Mouse (Mus musculus) heart, embryonic 12.5 days (tissue): ENCODE data around the gene S100a2. TPM values are rescaled to one million over a fixed set of nuclear protein-coding genes. Genes with fewer than 3 reads are reported as not detected.

Experiments used
- ATAC-seq: fragments of 200-750 bp; cut with Nextera tagmentation; 2 replicates; pipeline ENCODE4 v1.8.0; 2017; ENCODE audit warnings: moderate TSS enrichment, moderate library complexity; ENCODE audit not compliant: insufficient number of reproducible peaks, low FRiP score
- H3K27ac ChIP-seq: fragments of 300-500 bp; sonication (generic); 2 replicates; pipeline ENCODE4 v1.5.1; 2016; ENCODE audit warnings: mild to moderate bottlenecking, moderate library complexity; ENCODE audit not compliant: poor library complexity, severe bottlenecking
- H3K27me3 ChIP-seq: fragments of 300-500 bp; sonication (generic); replicated peaks from 2 replicates; pipeline ENCODE4 v1.6.1; 2016; ENCODE audit warnings: mild to moderate bottlenecking, moderate library complexity
- H3K36me3 ChIP-seq: fragments of 300-500 bp; sonication (generic); 2 replicates; pipeline ENCODE4 v1.6.1; 2016; ENCODE audit warnings: mild to moderate bottlenecking, moderate library complexity
- H3K4me1 ChIP-seq: fragments of 300-500 bp; sonication (generic); replicated peaks from 2 replicates; pipeline ENCODE4 v1.6.1; 2016; ENCODE audit warnings: mild to moderate bottlenecking
- H3K4me2 ChIP-seq: fragments of 300-500 bp; sonication (generic); 2 replicates; pipeline ENCODE4 v1.6.1; 2016; ENCODE audit warnings: mild to moderate bottlenecking, moderate library complexity
- H3K4me3 ChIP-seq: fragments of 300-500 bp; sonication (generic); 2 replicates; pipeline ENCODE4 v1.5.1; 2016; ENCODE audit warnings: mild to moderate bottlenecking
- H3K9ac ChIP-seq: fragments of 300-500 bp; sonication (generic); 2 replicates; pipeline ENCODE4 v1.6.1; 2016; ENCODE audit warnings: mild to moderate bottlenecking, moderate library complexity
- H3K9me3 ChIP-seq: fragments of 300-500 bp; sonication (generic); replicated peaks from 2 replicates; pipeline ENCODE4 v1.6.1; 2016; ENCODE audit warnings: mild to moderate bottlenecking, moderate library complexity
- WGBS: fragments of 180-500 bp; shearing (Covaris S2); methylation state at CpG from one replicate; pipeline ENCODE4 v1.1.7; 2016; 5-methylcytosine and 5-hydroxymethylcytosine counted together
- polyA plus RNA-seq: library from polyadenylated mRNA; unstranded; fragments of >200 nt; fragmentation: Nextera tagmentation; extraction: Ambion mirVana; gene quantifications from 2 replicates; pipeline ENCODE4 v1.2.1, GENCODE M21; 2016

S100a2 gene
- polyA plus RNA-seq, 1 experiment from 2014 or later: not detected

DNA sequence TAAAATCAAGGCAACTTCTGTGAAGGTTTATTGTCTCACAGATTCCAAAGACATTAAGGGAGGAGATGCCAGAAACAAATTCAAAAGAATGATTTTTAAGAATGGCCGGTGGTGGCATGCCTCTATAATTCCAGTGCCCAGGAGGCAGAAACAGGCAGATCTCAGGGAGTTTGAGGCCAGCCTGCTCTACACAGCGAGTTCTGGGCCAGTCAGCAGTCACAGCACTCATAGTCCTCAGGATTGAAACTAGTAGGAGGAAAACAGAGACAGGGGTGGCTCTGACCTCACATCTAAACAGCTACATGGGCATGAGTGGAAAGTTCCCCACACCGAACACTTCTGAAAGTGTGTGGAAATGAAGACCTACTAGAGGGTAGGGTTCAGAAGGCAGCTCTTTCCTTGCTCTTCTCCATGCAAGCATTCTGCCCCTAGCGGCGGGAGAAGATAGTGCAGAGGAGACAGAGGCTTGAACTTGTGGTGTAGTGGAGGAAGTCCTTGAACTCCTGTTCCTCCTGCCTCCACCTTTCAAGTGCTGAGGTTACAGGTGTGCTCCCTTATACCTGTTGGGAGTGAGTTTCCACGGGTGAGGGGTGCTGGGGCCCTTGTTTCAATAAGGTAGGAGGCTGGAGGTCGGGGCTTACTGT is 49.6 kb downstream of the S100a2 start:
- 48% methylated on average over 7 of the region's 7 CpGs for WGBS
- no peak overlapping the region for H3K27ac ChIP-seq
- no peak overlapping the region for H3K4me2 ChIP-seq
- no peak for ATAC-seq
- no peaks in the 10 kb centered on the region for H3K9me3 ChIP-seq
- H3K4me3 ChIP-seq: no peak overlapping the region
- no peak overlapping the region for H3K9ac ChIP-seq
- no peaks in the 10 kb centered on the region for H3K4me1 ChIP-seq
- H3K27me3 ChIP-seq: no peaks in the 10 kb centered on the region
- H3K36me3 ChIP-seq: no peaks in the 10 kb centered on the region

DNA sequence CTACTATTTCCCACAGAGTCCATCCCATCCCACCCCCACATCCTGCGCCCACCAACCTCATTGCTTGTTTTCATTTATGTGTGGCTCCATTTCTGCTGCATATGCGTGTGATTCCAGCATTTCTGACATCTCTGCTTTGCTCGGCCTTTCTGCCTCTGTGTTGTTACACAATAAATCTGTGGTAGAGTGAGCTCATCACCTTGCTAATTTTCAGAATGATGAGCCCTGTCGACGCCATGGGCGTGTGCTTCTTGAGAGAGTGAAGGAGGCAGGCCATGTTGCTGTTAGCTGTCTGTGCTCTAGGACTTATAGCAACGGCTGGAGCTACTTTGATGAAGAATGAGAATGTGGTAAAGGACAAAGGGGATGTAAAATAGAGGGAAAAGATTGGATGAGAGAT is 50.9 kb downstream of the S100a2 start:
- no peak overlapping the region for H3K4me3 ChIP-seq
- no peaks in the 10 kb centered on the region for H3K4me1 ChIP-seq
- no peaks in the 10 kb centered on the region for H3K9me3 ChIP-seq
- no peak overlapping the region for H3K9ac ChIP-seq
- no peaks in the 10 kb centered on the region for H3K27me3 ChIP-seq
- H3K27ac ChIP-seq: no peak overlapping the region
- no peak for ATAC-seq
- H3K36me3 ChIP-seq: no peaks in the 10 kb centered on the region
- 73% methylated on average over 7 of the region's 7 CpGs for WGBS
- no peak overlapping the region for H3K4me2 ChIP-seq

Other genes with a start within 250 kb of the S100a2 start
- 9.9 and 10.3 TPM in 2 replicates for gene Slc27a3, start 200.3 kb upstream of the S100a2 start, polyA plus RNA-seq
- gene Ints3, start 156.6 kb upstream of the S100a2 start, polyA plus RNA-seq: 31.1 and 32.2 TPM in 2 replicates
- 8.2 and 8.9 TPM in 2 replicates for gene Npr1, start 124.4 kb upstream of the S100a2 start, polyA plus RNA-seq
- gene Ilf2, start 114.1 kb upstream of the S100a2 start, polyA plus RNA-seq: 135 and 137 TPM in 2 replicates
- gene Snapin, start 99.2 kb upstream of the S100a2 start, polyA plus RNA-seq: 72.9 and 75.3 TPM in 2 replicates
- gene Chtop, start 80.7 kb upstream of the S100a2 start, polyA plus RNA-seq: 113 and 114 TPM in 2 replicates
- gene S100a1, start 75.9 kb upstream of the S100a2 start, polyA plus RNA-seq: 145 and 148 TPM in 2 replicates
- gene S100a13, start 75.8 kb upstream of the S100a2 start, polyA plus RNA-seq: 71.4 and 74.1 TPM in 2 replicates
- not detected in 2 replicates for gene S100a14, start 63.4 kb upstream of the S100a2 start, polyA plus RNA-seq
- gene S100a16, start 53.0 kb upstream of the S100a2 start, polyA plus RNA-seq: 30.6 and 31.9 TPM in 2 replicates
- 0.30 and 0.55 TPM in 2 replicates for gene S100a3, start 29.7 kb upstream of the S100a2 start, polyA plus RNA-seq
- gene Gm42674, start 11.7 kb downstream of the S100a2 start, polyA plus RNA-seq: not detected in 2 replicates
- gene S100a4, start 13.5 kb downstream of the S100a2 start, polyA plus RNA-seq: 1.9 and 2.1 TPM in 2 replicates
- not detected in 2 replicates for gene S100a5, start 18.3 kb downstream of the S100a2 start, polyA plus RNA-seq
- gene S100a6, start 22.6 kb downstream of the S100a2 start, polyA plus RNA-seq: 36.1 and 38.4 TPM in 2 replicates
- 0.18 TPM in 1 of 2 replicates, not detected in the other for gene S100a7a, start 63.8 kb downstream of the S100a2 start, polyA plus RNA-seq
- gene S100a8, start 78.7 kb downstream of the S100a2 start, polyA plus RNA-seq: 2.1 and 4.5 TPM in 2 replicates
- gene S100a9, start 105.5 kb downstream of the S100a2 start, polyA plus RNA-seq: 1.5 and 3.3 TPM in 2 replicates
- not detected in 2 replicates for gene Pglyrp4, start 136.7 kb downstream of the S100a2 start, polyA plus RNA-seq
- gene Gm5849, start 187.6 kb downstream of the S100a2 start, polyA plus RNA-seq: not detected in 2 replicates